Mouse (Mus musculus) heart, postnatal 0 days (tissue): ENCODE results near the gene Prdm1. TPM values are rescaled to one million over a fixed set of nuclear protein-coding genes. Genes with fewer than 3 reads are reported as not detected.

Experiments used
- ATAC-seq: fragments of 200-750 bp; cut with Nextera tagmentation; 2 replicates; pipeline ENCODE4 v1.8.0; 2017; ENCODE audit warnings: low read depth, moderate number of reproducible peaks, moderate library complexity; ENCODE audit not compliant: insufficient read depth
- DNase-seq: peaks from one replicate; pipeline ENCODE4 v3.0.0-alpha.2; 2016; ENCODE audit warnings: low spot score
- H3K27ac ChIP-seq: fragments of 300-500 bp; sonication (generic); 2 replicates; pipeline ENCODE4 v1.5.1; 2014; ENCODE audit warnings: low read depth, mild to moderate bottlenecking
- H3K27me3 ChIP-seq: fragments of 300-500 bp; sonication (generic); 2 replicates; pipeline ENCODE4 v1.6.1; 2014; ENCODE audit warnings: low read length, mixed read lengths; ENCODE audit not compliant: control insufficient read depth, insufficient read depth
- H3K36me3 ChIP-seq: fragments of 300-500 bp; sonication (generic); replicated peaks from 2 replicates; pipeline ENCODE4 v1.6.1; 2014; ENCODE audit warnings: low read length, mixed read lengths; ENCODE audit not compliant: control insufficient read depth, insufficient read depth
- H3K4me1 ChIP-seq: fragments of 300-500 bp; sonication (generic); 2 replicates; pipeline ENCODE4 v1.6.1; 2014; ENCODE audit warnings: antibody characterized with exemption; ENCODE audit not compliant: control insufficient read depth, insufficient read depth
- H3K4me2 ChIP-seq: fragments of 300-500 bp; sonication (generic); 2 replicates; pipeline ENCODE4 v1.6.1; 2014; ENCODE audit warnings: low read depth, mild to moderate bottlenecking, low read length, moderate library complexity
- H3K4me3 ChIP-seq: fragments of 300-500 bp; sonication (generic); 2 replicates; pipeline ENCODE4 v1.5.1; 2014; ENCODE audit warnings: low read depth, low read length
- H3K9ac ChIP-seq: fragments of 300-500 bp; sonication (generic); replicated peaks from 2 replicates; pipeline ENCODE4 v1.6.1; 2014; ENCODE audit warnings: low read depth, low read length, mixed read lengths
- H3K9me3 ChIP-seq: fragments of 300-500 bp; sonication (generic); replicated peaks from 2 replicates; pipeline ENCODE4 v1.6.1; 2016; ENCODE audit warnings: low read length; ENCODE audit not compliant: control insufficient read depth
- CTCF ChIP-seq: IDR thresholded peaks from 2 replicates; pipeline ENCODE4 v1.5.1; 2016; ENCODE audit warnings: antibody characterized with exemption, control low read depth, low read depth
- EP300 ChIP-seq: IDR thresholded peaks from 2 replicates; pipeline ENCODE4 v1.6.1; 2016; ENCODE audit warnings: antibody characterized with exemption, low read depth
- WGBS: fragments of 180-500 bp; shearing (Covaris S2); extraction: QIAGEN DNeasy Blood & Tissue Kit; methylation state at CpG from one replicate; pipeline ENCODE4 v1.1.7; 2014; 5-methylcytosine and 5-hydroxymethylcytosine counted together
- polyA plus RNA-seq: library from polyadenylated mRNA; unstranded; fragments of >200 nt; fragmentation: Nextera tagmentation; extraction: Ambion mirVana; gene quantifications from 2 replicates; pipeline ENCODE4 v1.2.1, GENCODE M21; 2015
- total RNA-seq: library from RNA; depleted of rRNA; stranded (reverse); fragments of >200 nt; gene quantifications from 2 replicates; pipeline ENCODE4 v1.2.3, GENCODE M21; 2014; ENCODE audit warnings: low replicate concordance

The Prdm1 gene
- total and polyA plus RNA-seq, 2 experiments from 2014 or later = 0.63 to 1.1 TPM

- no peaks in the 10 kb centered on the region for H3K4me1 ChIP-seq
- TF ChIP-seq EP300 = no peak
- TF ChIP-seq CTCF = no peak
- H3K36me3 ChIP-seq = no peaks in the 10 kb centered on the region
- H3K4me3 ChIP-seq = no peak overlapping the region
- no peak for DNase-seq
- H3K9ac ChIP-seq = no peak overlapping the region
- H3K9me3 ChIP-seq = no peaks in the 10 kb centered on the region
- WGBS = 73% methylated on average over 3 of the region's 3 CpGs
- no peaks in the 10 kb centered on the region for H3K27me3 ChIP-seq
- H3K4me2 ChIP-seq = no peak overlapping the region
- no peak overlapping the region for H3K27ac ChIP-seq
- no peak for ATAC-seq
Measured at GRCm38 (mm10) chr10:44415576-44415975, 112.7 kb downstream of the Prdm1 start.

DNA sequence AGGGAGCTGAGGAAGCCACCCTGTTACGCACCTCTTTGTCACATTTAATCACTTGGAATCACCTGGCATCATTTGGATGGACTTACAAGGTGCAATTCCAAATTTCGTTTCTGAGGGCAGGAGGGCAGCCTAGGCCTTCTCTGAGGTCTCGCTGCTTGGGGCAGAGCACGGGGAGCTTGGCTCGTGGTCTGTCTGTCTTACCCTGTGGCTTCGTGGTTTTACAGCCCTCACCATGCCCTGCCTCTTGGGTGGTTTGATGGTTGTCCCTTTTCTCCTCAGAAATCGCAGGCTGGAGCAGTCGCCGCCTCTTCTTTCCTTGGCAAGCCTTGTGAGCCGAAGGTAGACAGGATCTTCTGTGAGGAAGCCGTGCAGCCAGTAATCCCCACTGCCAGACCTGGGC is 118.3 kb downstream of the Prdm1 start:
- ATAC-seq (no peak), DNase-seq (no peak)
- Histone ChIP-seq H3K9ac (no peak overlapping the region), H3K27ac (no peak overlapping the region), H3K27me3 (no peaks in the 10 kb centered on the region), H3K36me3 (no peaks in the 10 kb centered on the region), H3K4me1 (no peaks in the 10 kb centered on the region), H3K4me3 (no peak overlapping the region), H3K4me2 (no peak overlapping the region), H3K9me3 (no peaks in the 10 kb centered on the region)
- WGBS = 83% methylated on average over 11 of the region's 11 CpGs
- no peak for TF ChIP-seq CTCF
- TF ChIP-seq EP300 = no peak

- TF ChIP-seq EP300 (no peak), CTCF (no peak)
- H3K36me3 ChIP-seq = no peaks in the 10 kb centered on the region
- H3K27me3 ChIP-seq = no peaks in the 10 kb centered on the region
- H3K9ac ChIP-seq = no peak overlapping the region
- ATAC-seq (no peak), DNase-seq (no peak)
- WGBS = 66% methylated on average over 10 of the region's 10 CpGs
- H3K9me3 ChIP-seq = no peaks in the 10 kb centered on the region
- H3K4me2 ChIP-seq = no peak overlapping the region
- no peak overlapping the region for H3K4me3 ChIP-seq
- H3K27ac ChIP-seq = no peak overlapping the region
- no peaks in the 10 kb centered on the region for H3K4me1 ChIP-seq
Measured at GRCm38 (mm10) chr10:44409054-44409453, 119.2 kb downstream of the Prdm1 start.

GRCm38 (mm10) chr10:44403415-44403814 is 124.9 kb downstream of the Prdm1 start:
- H3K4me3 ChIP-seq = no peak overlapping the region
- ATAC-seq (peak; percentile 58), DNase-seq (peak; percentile 57)
- no peaks in the 10 kb centered on the region for H3K9me3 ChIP-seq
- H3K9ac ChIP-seq = no peak overlapping the region
- 27% methylated on average over 7 of the region's 7 CpGs for WGBS
- no peak overlapping the region for H3K27ac ChIP-seq
- no peak overlapping the region for H3K4me2 ChIP-seq
- H3K27me3 ChIP-seq = no peaks in the 10 kb centered on the region
- H3K36me3 ChIP-seq = no peaks in the 10 kb centered on the region
- no peak for TF ChIP-seq EP300
- H3K4me1 ChIP-seq = peaks cover 29% of the 10 kb centered on the region

GRCm38 (mm10) chr10:44401600-44401999 is 126.7 kb downstream of the Prdm1 start:
- Histone ChIP-seq H3K4me1 (peaks cover 29% of the 10 kb centered on the region), H3K9ac (no peak overlapping the region), H3K4me2 (no peak overlapping the region), H3K9me3 (no peaks in the 10 kb centered on the region), H3K36me3 (no peaks in the 10 kb centered on the region), H3K4me3 (no peak overlapping the region), H3K27ac (no peak overlapping the region), H3K27me3 (no peaks in the 10 kb centered on the region)
- 38% methylated on average over 10 of the region's 10 CpGs for WGBS
- DNase-seq (no peak), ATAC-seq (no peak)
- TF ChIP-seq EP300 = no peak
- no peak for TF ChIP-seq CTCF

GRCm38 (mm10) chr10:44400602-44401001 is 127.7 kb downstream of the Prdm1 start:
- DNase-seq (no peak), ATAC-seq (no peak)
- TF ChIP-seq EP300 (no peak), CTCF (no peak)
- WGBS = 82% methylated on average over 13 of the region's 13 CpGs
- H3K27ac ChIP-seq = no peak overlapping the region
- no peaks in the 10 kb centered on the region for H3K36me3 ChIP-seq
- H3K4me1 ChIP-seq = peaks cover 29% of the 10 kb centered on the region
- H3K9ac ChIP-seq = no peak overlapping the region
- no peak overlapping the region for H3K4me2 ChIP-seq
- no peak overlapping the region for H3K4me3 ChIP-seq
- H3K27me3 ChIP-seq = no peaks in the 10 kb centered on the region
- H3K9me3 ChIP-seq = no peaks in the 10 kb centered on the region
